Mouse (Mus musculus) cerebellum, postnatal 36 days (tissue): ENCODE results near the gene Maml1.
A peak's percentile ranks its signal among the peaks of the same experiment; 100 is the strongest.

Experiments
- DNase-seq, 2 experiments: peaks; one replicate each; pipeline ENCODE4 v3.0.0; 2021 to 2022; ENCODE audit warnings: mixed read lengths in 2 of 2

Maml1 gene

DNA sequence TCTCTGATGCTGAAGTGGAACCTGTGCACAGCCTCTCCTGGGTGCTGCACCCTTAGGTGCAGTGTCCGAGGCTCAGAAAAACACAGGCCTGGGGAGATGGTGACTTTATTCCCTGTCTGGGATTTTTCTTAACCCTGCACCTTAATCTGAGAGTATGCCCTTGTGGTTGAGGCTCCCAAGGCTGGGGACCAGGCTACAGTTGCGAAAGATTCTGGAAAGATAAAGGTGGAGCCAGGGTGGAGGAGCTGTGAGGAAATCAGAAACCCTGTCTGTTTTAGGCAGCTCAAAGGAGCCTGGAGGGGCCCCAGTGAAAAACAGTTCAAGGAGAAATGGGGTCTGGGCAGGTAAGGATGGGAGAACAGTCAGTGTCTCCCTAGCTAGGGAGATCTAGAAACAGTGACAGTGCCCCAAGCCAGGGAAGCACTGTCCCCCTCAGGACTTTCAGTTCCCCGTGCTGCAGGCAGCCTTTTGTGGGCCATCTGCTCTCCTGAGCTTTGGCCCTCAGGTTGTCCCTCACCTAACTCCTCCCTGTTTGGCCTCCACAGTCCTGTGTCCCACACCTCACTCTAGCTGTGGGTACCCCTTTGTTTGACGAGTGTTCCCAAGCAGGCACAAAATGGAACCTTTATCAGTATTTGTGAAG, 75.3 kb downstream of the Maml1 start:
- DNase-seq: no peak

GRCm38 (mm10) chr11:50215633-50216032, 76.5 kb downstream of the Maml1 start:
- no peak for DNase-seq

DNA sequence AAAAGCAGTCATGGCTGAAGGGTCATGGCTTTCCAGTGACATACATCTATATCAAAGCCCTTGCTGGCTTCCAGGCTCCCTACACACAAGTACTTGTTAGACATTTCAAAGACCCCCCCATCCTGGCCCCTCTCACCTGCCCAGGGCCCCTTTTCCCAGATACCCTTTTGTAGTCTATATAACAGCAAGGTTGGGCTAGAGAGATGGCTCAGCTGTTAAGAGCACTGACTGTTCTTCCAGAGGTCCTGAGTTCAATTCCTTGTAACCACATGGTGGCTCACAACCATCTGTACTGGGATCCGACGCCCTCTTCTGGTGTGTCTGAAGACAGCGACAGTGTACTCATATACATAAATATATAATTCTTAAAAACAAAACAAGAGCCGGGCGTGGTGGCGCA, 77.5 kb downstream of the Maml1 start:
- no peak for DNase-seq

GRCm38 (mm10) chr11:50212848-50213758, 79.0 kb downstream of the Maml1 start:
- peak; percentile 61 to 66 for DNase-seq

DNA sequence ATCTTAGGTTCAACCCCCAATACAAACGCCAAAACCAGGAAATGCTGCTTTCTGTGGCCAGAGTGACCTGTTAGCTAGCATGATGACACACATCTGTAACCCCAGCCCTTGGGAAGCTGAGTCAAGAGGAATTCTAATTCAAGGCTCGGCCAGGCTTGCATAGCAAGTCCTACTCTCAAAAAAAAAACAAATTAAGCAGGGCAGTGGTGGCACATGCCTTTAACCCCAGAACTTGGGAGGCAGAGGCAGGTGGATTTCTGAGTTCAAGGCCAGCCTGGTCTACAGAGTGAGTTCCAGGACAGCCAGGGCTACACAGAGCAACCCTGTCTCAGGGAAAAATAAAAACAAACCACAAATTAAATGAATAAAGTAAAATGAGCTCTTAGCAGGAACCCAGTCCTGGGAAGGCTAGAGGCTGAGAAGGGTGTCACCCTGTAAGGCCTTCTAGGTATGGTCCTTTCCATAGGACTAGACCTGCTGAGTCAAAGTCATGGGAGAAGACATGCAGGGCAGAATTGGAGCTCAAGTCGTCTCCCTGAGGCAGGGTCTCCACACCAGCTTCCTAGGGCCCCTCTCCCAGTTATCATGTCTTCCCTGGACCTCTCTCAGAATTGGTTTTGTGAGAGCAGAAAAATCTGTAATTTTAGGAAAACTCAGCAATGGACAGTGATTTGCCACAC, 79.9 kb downstream of the Maml1 start:
- DNase-seq: no peak

DNA sequence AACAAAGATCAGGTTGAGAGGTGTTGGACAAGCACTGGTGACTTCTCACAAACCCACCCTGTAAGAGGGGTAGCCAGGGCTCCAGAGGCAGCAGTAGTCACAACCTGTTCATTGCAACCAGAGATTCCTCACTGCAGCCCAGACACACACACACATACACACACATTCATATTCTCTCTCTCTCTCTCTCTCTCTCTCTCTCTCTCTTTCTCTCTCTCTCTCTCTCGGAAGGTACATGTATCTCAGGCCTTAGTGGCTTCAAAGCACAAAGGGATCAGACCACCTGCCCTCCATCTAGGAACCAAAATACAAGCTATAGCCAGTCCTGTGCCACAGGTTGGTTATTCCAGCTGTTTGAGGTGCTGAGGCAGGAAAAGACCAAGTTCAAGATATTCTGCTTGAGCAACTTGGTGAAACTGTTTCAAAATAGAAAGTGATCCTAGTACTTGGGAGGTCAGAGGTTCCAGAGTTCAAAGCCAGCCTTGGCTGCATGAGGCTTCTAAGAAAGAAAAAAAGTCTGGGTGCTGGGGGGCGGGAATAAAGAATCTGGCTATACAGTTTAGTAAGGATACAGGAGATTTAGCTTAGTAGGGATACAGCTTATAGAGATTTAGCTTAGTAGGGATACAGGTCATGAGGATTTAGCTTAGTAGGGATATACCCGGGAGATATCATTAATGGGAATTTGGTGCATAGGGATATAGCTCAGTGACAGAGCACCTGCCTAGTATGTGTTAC, 80.6 kb downstream of the Maml1 start:
- no peak for DNase-seq

- DNase-seq: peak; percentile 75 to 78
Measured at GRCm38 (mm10) chr11:50210505-50211151, 81.5 kb downstream of the Maml1 start, which contains the start of the genes Sqstm1 and Mgat4b. Sqstm1 (minus strand) TSS chr11:50210827. Mgat4b (plus strand) TSS chr11:50210890.

DNA sequence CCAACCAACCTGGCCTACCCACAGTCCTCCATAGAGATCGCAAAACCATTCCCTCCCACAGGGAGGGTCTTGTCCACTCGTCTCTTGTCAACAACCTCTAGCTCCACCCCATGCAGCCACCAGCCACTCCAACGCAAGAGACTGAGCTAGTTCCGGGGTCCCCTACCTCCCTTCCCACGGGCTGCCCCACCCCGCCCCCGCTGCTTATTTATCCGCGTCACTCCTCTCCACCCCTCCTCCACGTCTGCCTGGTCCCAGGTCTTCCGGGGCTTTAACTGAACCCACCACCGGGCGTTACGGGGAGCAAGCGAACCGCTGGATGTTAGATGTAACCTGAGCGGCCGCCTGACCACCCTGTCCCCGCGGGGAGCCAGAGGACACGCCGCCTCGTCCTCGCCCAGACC, 82.0 kb downstream of the Maml1 start:
- peak; percentile 84 to 92 for DNase-seq

GRCm38 (mm10) chr11:50208039-50208438, 84.1 kb downstream of the Maml1 start:
- no peak for DNase-seq

DNA sequence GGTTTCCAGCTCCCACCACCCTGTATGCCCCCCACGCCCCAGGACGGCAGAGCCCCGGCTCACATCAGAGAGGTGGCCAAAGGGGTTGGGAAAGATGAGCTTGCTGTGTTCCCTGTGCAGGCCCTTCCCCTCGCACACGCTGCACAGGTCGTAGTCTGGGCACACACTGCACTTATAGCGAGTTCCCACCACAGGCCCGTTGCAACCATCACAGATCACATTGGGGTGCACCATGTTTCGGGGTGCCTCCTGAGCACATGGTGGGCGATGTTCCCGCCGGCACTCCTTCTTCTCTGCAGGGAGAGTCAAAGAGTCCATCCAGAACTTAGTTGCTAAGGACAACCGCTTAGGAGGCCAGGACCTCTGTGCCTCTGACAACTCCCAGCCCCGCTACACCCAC, 84.8 kb downstream of the Maml1 start:
- DNase-seq: no peak

- DNase-seq: no peak
Measured at GRCm38 (mm10) chr11:50206037-50206436, 86.1 kb downstream of the Maml1 start.
